Mouse (Mus musculus) testis, adult 2 months (tissue): ENCODE results near the gene 9430097D07Rik.
A peak's percentile ranks its signal among the peaks of the same experiment; 100 is the strongest.

ENCODE experiments used
- CTCF ChIP-seq: fragments of 200-500 bp; IDR thresholded peaks from 2 replicates; pipeline ENCODE4 v1.5.1; 2012; ENCODE audit warnings: low read depth, mild to moderate bottlenecking, inconsistent platforms, low read length, moderate library complexity; ENCODE audit not compliant: control insufficient read depth, insufficient read depth, insufficient replicate concordance
- POLR2A ChIP-seq: fragments of 200-500 bp; IDR thresholded peaks from 2 replicates; pipeline ENCODE4 v1.6.1; 2012; ENCODE audit warnings: low read depth, mild to moderate bottlenecking, inconsistent platforms, low read length, moderate library complexity; ENCODE audit not compliant: control insufficient read depth

DNA sequence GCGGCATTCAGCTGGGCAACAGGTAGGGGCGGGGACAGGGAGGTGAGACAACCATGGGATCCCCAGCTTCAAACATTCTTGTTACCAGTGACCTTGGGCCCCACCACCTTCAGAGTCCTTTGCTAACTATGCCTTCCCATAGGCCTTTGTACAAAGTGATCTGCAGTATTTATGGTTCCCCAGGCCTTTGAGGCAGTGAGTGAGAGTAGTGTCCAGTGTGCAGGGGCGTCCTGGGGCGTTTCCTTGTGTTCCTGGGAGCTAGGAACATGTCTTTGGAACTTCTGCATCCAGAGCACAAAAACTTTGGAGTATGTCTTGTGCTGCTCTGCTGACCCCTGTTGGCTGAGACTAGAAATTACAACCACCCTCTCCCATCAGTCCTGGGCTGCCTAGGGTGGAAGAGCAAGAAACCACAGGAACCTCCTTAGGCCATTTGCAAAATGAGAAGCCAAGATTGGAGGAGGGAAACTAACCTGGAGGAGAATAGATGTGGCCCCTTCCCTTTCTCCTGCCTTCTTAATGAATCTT is 8.9 kb downstream of the 9430097D07Rik start:
- no peak for TF ChIP-seq POLR2A
- TF ChIP-seq CTCF, result peak; percentile 69; the same call in 1 of the 2 replicates
